Mouse (Mus musculus): ENCODE measurements around the gene Tbx19.
A peak's percentile ranks its signal among the peaks of the same experiment; 100 is the strongest.

Tbx19 gene

GRCm38 (mm10) chr1:165114460-165115175, 46.0 kb downstream of the Tbx19 start:
- DNase-seq (ENCODE audit: low spot score) = peak; percentile 26

GRCm38 (mm10) chr1:165113700-165114099, 46.9 kb downstream of the Tbx19 start:
- DNase-seq (ENCODE audit: low spot score) = no peak

- no peak for DNase-seq (ENCODE audit: low spot score)
Observed at GRCm38 (mm10) chr1:165110659-165111058, 49.9 kb downstream of the Tbx19 start.

- DNase-seq (ENCODE audit: low spot score) = no peak
Observed at GRCm38 (mm10) chr1:165109135-165109534, 51.4 kb downstream of the Tbx19 start.

GRCm38 (mm10) chr1:165108477-165108876, 52.1 kb downstream of the Tbx19 start:
- DNase-seq (ENCODE audit: low spot score) = no peak

GRCm38 (mm10) chr1:165106011-165106385, 54.6 kb downstream of the Tbx19 start:
- DNase-seq (ENCODE audit: low spot score) = no peak

- peak; percentile 23 for DNase-seq (ENCODE audit: low spot score)
Observed at GRCm38 (mm10) chr1:165105270-165106010, 55.1 kb downstream of the Tbx19 start.

- DNase-seq (ENCODE audit: low spot score) = peak; percentile 62
Observed at GRCm38 (mm10) chr1:165104707-165105259, 55.8 kb downstream of the Tbx19 start.

- DNase-seq (ENCODE audit: low spot score) = no peak
Observed at GRCm38 (mm10) chr1:165099569-165099968, 61.0 kb downstream of the Tbx19 start.

- no peak for DNase-seq (ENCODE audit: low spot score)
Observed at GRCm38 (mm10) chr1:165094871-165095270, 65.7 kb downstream of the Tbx19 start.

- DNase-seq (ENCODE audit: low spot score) = no peak
Observed at GRCm38 (mm10) chr1:165091721-165092120, 68.9 kb downstream of the Tbx19 start.

- DNase-seq (ENCODE audit: low spot score) = no peak
Observed at GRCm38 (mm10) chr1:165089556-165089955, 71.0 kb downstream of the Tbx19 start.
